Mouse (Mus musculus): ENCODE measurements around the gene Gm3285. TPM values are rescaled to one million over a fixed set of nuclear protein-coding genes. Genes with fewer than 3 reads are reported as not detected.
A peak's percentile ranks its signal among the peaks of the same experiment; 100 is the strongest.

Gm3285 gene
- polyA plus RNA-seq (2015; fragmentation: Nextera tagmentation; extraction: Ambion mirVana) = not detected in 2 replicates

GRCm38 (mm10) chr10:77861675-77862074 lies at the start of gene Gm3285:
TSS of gene Gm3285 (plus strand) at chr10:77861975.
- Histone ChIP-seq H3K4me1 (replicated peaks) (no peaks in the 10 kb centered on the region), H3K9me3 (replicated peaks) (no peaks in the 10 kb centered on the region), H3K4me2 (no peak within 1 kb of the TSS), H3K27me3 (peaks cover 7% of the 10 kb centered on the region; the same call in 1 of the 2 replicates), H3K27ac (no peak within 1 kb of the TSS), H3K4me3 (no peak within 1 kb of the TSS), H3K9ac (no peak within 1 kb of the TSS), H3K36me3 (no peaks in the 10 kb centered on the region)
- 35% methylated on average over 7 of the region's 7 CpGs for WGBS
- ATAC-seq (replicated peaks; ENCODE audit: insufficient number of reproducible peaks, insufficient read depth, low FRiP score, low read depth) = no peak

DNA sequence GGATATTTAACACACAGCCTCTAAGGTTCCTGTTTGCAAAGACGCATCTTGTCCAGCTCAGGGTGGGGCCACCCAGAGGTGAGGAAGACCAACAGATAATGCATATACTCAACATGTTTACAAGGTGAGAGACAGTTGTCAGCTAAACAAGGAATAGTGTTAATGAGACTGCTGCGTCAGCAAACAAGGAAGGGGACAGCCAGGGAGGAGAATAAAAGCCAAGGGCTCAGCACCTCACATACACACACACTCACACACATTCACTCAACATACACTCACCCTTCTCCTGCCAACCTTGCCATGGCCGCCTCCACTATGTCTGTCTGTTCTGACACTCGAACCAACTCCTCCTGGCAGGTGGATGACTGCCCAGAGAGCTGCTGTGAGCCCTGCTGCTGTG lies 47.4 kb upstream of the Gm3285 start, which contains the start of gene Gm2696:
Gm2696 (plus strand) TSS at position 301 of the 400 bp plus-strand sequence.
- Histone ChIP-seq H3K4me2 (no peak within 1 kb of the TSS), H3K27me3 (no peaks in the 10 kb centered on the region), H3K36me3 (no peaks in the 10 kb centered on the region), H3K4me1 (replicated peaks) (no peaks in the 10 kb centered on the region), H3K27ac (no peak within 1 kb of the TSS), H3K9me3 (replicated peaks) (no peaks in the 10 kb centered on the region), H3K9ac (no peak within 1 kb of the TSS), H3K4me3 (no peak within 1 kb of the TSS)
- 29% methylated on average over 4 of the region's 4 CpGs for WGBS
- ATAC-seq (replicated peaks; ENCODE audit: insufficient number of reproducible peaks, insufficient read depth, low FRiP score, low read depth) = no peak

- 22% methylated on average over 5 of the region's 5 CpGs for WGBS
- no peak for ATAC-seq (replicated peaks; ENCODE audit: insufficient number of reproducible peaks, insufficient read depth, low FRiP score, low read depth)
- H3K4me1 ChIP-seq (replicated peaks) = no peaks in the 10 kb centered on the region
- no peak overlapping the region for H3K9ac ChIP-seq
- no peak overlapping the region for H3K4me3 ChIP-seq
- H3K27me3 ChIP-seq = no peaks in the 10 kb centered on the region
- no peak overlapping the region for H3K27ac ChIP-seq
- no peaks in the 10 kb centered on the region for H3K36me3 ChIP-seq
- H3K9me3 ChIP-seq (replicated peaks) = no peaks in the 10 kb centered on the region
- no peak overlapping the region for H3K4me2 ChIP-seq
Observed at GRCm38 (mm10) chr10:77815514-77815913, 46.3 kb upstream of the Gm3285 start.

GRCm38 (mm10) chr10:77818523-77818922 lies 43.3 kb upstream of the Gm3285 start:
- H3K36me3 ChIP-seq = no peaks in the 10 kb centered on the region
- no peaks in the 10 kb centered on the region for H3K27me3 ChIP-seq
- H3K9me3 ChIP-seq (replicated peaks) = no peaks in the 10 kb centered on the region
- 94% methylated on average over 4 of the region's 4 CpGs for WGBS
- H3K9ac ChIP-seq = no peak overlapping the region
- H3K4me3 ChIP-seq = no peak overlapping the region
- ATAC-seq (replicated peaks; ENCODE audit: insufficient number of reproducible peaks, insufficient read depth, low FRiP score, low read depth) = 0 out of 2 replicates have a peak, but pooled peaks have one; percentile 55
- no peaks in the 10 kb centered on the region for H3K4me1 ChIP-seq (replicated peaks)
- H3K4me2 ChIP-seq = no peak overlapping the region
- H3K27ac ChIP-seq = no peak overlapping the region

GRCm38 (mm10) chr10:77819203-77819602 lies 42.6 kb upstream of the Gm3285 start:
- Histone ChIP-seq H3K9ac (no peak overlapping the region), H3K4me3 (no peak overlapping the region), H3K27ac (no peak overlapping the region), H3K4me1 (replicated peaks) (no peaks in the 10 kb centered on the region), H3K27me3 (no peaks in the 10 kb centered on the region), H3K4me2 (no peak overlapping the region), H3K9me3 (replicated peaks) (no peaks in the 10 kb centered on the region), H3K36me3 (no peaks in the 10 kb centered on the region)
- WGBS = 39% methylated on average over 4 of the region's 4 CpGs
- no peak for ATAC-seq (replicated peaks; ENCODE audit: insufficient number of reproducible peaks, insufficient read depth, low FRiP score, low read depth)

GRCm38 (mm10) chr10:77826951-77827350 lies 34.8 kb upstream of the Gm3285 start, which contains the start of gene Krtap10-4:
TSS of gene Krtap10-4 (minus strand) at chr10:77827095.
- ATAC-seq (replicated peaks; ENCODE audit: insufficient number of reproducible peaks, insufficient read depth, low FRiP score, low read depth) = no peak
- Histone ChIP-seq H3K4me3 (no peak within 1 kb of the TSS), H3K36me3 (no peaks in the 10 kb centered on the region), H3K9ac (no peak within 1 kb of the TSS), H3K9me3 (replicated peaks) (no peaks in the 10 kb centered on the region), H3K4me1 (replicated peaks) (no peaks in the 10 kb centered on the region), H3K4me2 (no peak within 1 kb of the TSS), H3K27me3 (no peaks in the 10 kb centered on the region), H3K27ac (no peak within 1 kb of the TSS)
- 63% methylated on average over 6 of the region's 6 CpGs for WGBS

- H3K36me3 ChIP-seq = no peaks in the 10 kb centered on the region
- WGBS = 70% methylated on average over 9 of the region's 9 CpGs
- H3K9me3 ChIP-seq (replicated peaks) = no peaks in the 10 kb centered on the region
- H3K4me1 ChIP-seq (replicated peaks) = no peaks in the 10 kb centered on the region
- no peak within 1 kb of the TSS for H3K4me2 ChIP-seq
- H3K4me3 ChIP-seq = no peak within 1 kb of the TSS
- no peaks in the 10 kb centered on the region for H3K27me3 ChIP-seq
- no peak within 1 kb of the TSS for H3K27ac ChIP-seq
- ATAC-seq (replicated peaks; ENCODE audit: insufficient number of reproducible peaks, insufficient read depth, low FRiP score, low read depth) = no peak
- H3K9ac ChIP-seq = no peak within 1 kb of the TSS
Observed at GRCm38 (mm10) chr10:77835647-77836046, 26.1 kb upstream of the Gm3285 start, which contains the start of gene Krtap10-10. TSS of gene Krtap10-10 (plus strand) at chr10:77835947.

- Histone ChIP-seq H3K36me3 (no peaks in the 10 kb centered on the region), H3K4me1 (replicated peaks) (no peaks in the 10 kb centered on the region), H3K4me2 (no peak overlapping the region), H3K27ac (no peak overlapping the region), H3K9me3 (replicated peaks) (no peaks in the 10 kb centered on the region), H3K27me3 (no peaks in the 10 kb centered on the region), H3K9ac (no peak overlapping the region), H3K4me3 (no peak overlapping the region)
- no peak for ATAC-seq (replicated peaks; ENCODE audit: insufficient number of reproducible peaks, insufficient read depth, low FRiP score, low read depth)
- WGBS = 64% methylated on average over 6 of the region's 6 CpGs
Observed at GRCm38 (mm10) chr10:77839006-77839405, 22.8 kb upstream of the Gm3285 start.

- Histone ChIP-seq H3K36me3 (no peaks in the 10 kb centered on the region), H3K9ac (no peak within 1 kb of the TSS), H3K4me1 (replicated peaks) (no peaks in the 10 kb centered on the region), H3K4me2 (no peak within 1 kb of the TSS), H3K27ac (no peak within 1 kb of the TSS), H3K27me3 (no peaks in the 10 kb centered on the region), H3K4me3 (no peak within 1 kb of the TSS), H3K9me3 (replicated peaks) (no peaks in the 10 kb centered on the region)
- 48% methylated on average over 3 of the region's 3 CpGs for WGBS
- no peak for ATAC-seq (replicated peaks; ENCODE audit: insufficient number of reproducible peaks, insufficient read depth, low FRiP score, low read depth)
Observed at GRCm38 (mm10) chr10:77846503-77846902, 15.3 kb upstream of the Gm3285 start, which contains the start of gene Gm36176. TSS of gene Gm36176 (plus strand) at chr10:77846803.

DNA sequence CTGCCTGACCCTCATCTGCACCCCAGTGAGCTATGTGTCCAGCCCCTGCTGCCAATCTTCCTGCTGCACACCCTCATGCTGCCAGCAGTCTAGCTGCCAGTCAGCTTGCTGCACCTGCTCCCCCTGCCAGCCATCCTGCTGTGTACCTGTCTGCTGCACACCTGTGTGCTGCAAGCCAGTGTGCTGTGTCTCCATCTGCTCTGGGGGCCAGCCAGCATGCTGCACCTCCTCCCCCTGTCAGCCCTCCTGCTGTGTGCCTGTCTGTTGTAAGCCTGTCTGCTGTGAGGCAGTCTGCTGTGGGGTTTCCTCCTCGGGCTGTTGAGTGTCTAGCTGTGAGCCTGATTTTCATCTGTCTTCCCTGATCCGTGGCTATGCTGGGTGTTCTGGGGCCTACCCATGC lies 14.8 kb upstream of the Gm3285 start:
- H3K27ac ChIP-seq = no peak overlapping the region
- no peak overlapping the region for H3K4me2 ChIP-seq
- no peak overlapping the region for H3K9ac ChIP-seq
- H3K4me1 ChIP-seq (replicated peaks) = no peaks in the 10 kb centered on the region
- 21% methylated on average over 2 of the region's 2 CpGs for WGBS
- no peak overlapping the region for H3K4me3 ChIP-seq
- H3K27me3 ChIP-seq = no peaks in the 10 kb centered on the region
- no peaks in the 10 kb centered on the region for H3K9me3 ChIP-seq (replicated peaks)
- no peaks in the 10 kb centered on the region for H3K36me3 ChIP-seq
- ATAC-seq (replicated peaks; ENCODE audit: insufficient number of reproducible peaks, insufficient read depth, low FRiP score, low read depth) = no peak

- H3K4me3 ChIP-seq = no peak overlapping the region
- 67% methylated on average over 2 of the region's 2 CpGs for WGBS
- H3K4me2 ChIP-seq = no peak overlapping the region
- H3K36me3 ChIP-seq = no peaks in the 10 kb centered on the region
- H3K27ac ChIP-seq = no peak overlapping the region
- H3K9ac ChIP-seq = no peak overlapping the region
- H3K27me3 ChIP-seq = no peaks in the 10 kb centered on the region
- no peaks in the 10 kb centered on the region for H3K9me3 ChIP-seq (replicated peaks)
- no peaks in the 10 kb centered on the region for H3K4me1 ChIP-seq (replicated peaks)
- no peak for ATAC-seq (replicated peaks; ENCODE audit: insufficient number of reproducible peaks, insufficient read depth, low FRiP score, low read depth)
Observed at GRCm38 (mm10) chr10:77847538-77847937, 14.2 kb upstream of the Gm3285 start.

GRCm38 (mm10) chr10:77852559-77852958 lies 9.2 kb upstream of the Gm3285 start, which contains the start of gene Gm10318:
TSS of gene Gm10318 (plus strand) at chr10:77852859.
- H3K36me3 ChIP-seq = no peaks in the 10 kb centered on the region
- no peak within 1 kb of the TSS for H3K9ac ChIP-seq
- H3K4me3 ChIP-seq = no peak within 1 kb of the TSS
- H3K9me3 ChIP-seq (replicated peaks) = no peaks in the 10 kb centered on the region
- 0 out of 2 replicates have a peak, but pooled peaks cover 4% of the 10 kb centered on the region for H3K27me3 ChIP-seq
- H3K4me1 ChIP-seq (replicated peaks) = no peaks in the 10 kb centered on the region
- ATAC-seq (replicated peaks; ENCODE audit: insufficient number of reproducible peaks, insufficient read depth, low FRiP score, low read depth) = no peak
- no peak within 1 kb of the TSS for H3K4me2 ChIP-seq
- WGBS = 55% methylated on average over 9 of the region's 9 CpGs
- H3K27ac ChIP-seq = no peak within 1 kb of the TSS

Data from heart, embryonic 15.5 days (tissue).